Mouse (Mus musculus) embryonic facial prominence, embryonic 15.5 days (tissue): ENCODE results near the gene Pi4k2a. TPM values are rescaled to one million over a fixed set of nuclear protein-coding genes. Genes with fewer than 3 reads are reported as not detected.

Experiments used
- ATAC-seq: fragments of 200-750 bp; cut with Nextera tagmentation; 2 replicates; pipeline ENCODE4 v1.8.0; 2017; ENCODE audit warnings: low read depth, moderate TSS enrichment; ENCODE audit not compliant: insufficient number of reproducible peaks, low FRiP score, low TSS enrichment
- H3K27ac ChIP-seq: fragments of 300-500 bp; sonication (generic); replicated peaks from 2 replicates; pipeline ENCODE4 v1.5.1; 2015; ENCODE audit warnings: mild to moderate bottlenecking, inconsistent platforms
- H3K27me3 ChIP-seq: fragments of 300-500 bp; sonication (generic); 2 replicates; pipeline ENCODE4 v1.6.1; 2015; ENCODE audit warnings: inconsistent platforms
- H3K36me3 ChIP-seq: fragments of 300-500 bp; sonication (generic); 2 replicates; pipeline ENCODE4 v1.6.1; 2015; ENCODE audit warnings: mild to moderate bottlenecking, inconsistent platforms
- H3K4me1 ChIP-seq: fragments of 300-500 bp; sonication (generic); 2 replicates; pipeline ENCODE4 v1.6.1; 2015; ENCODE audit warnings: inconsistent platforms
- H3K4me2 ChIP-seq: fragments of 300-500 bp; sonication (generic); replicated peaks from 2 replicates; pipeline ENCODE4 v1.6.1; 2015; ENCODE audit warnings: mild to moderate bottlenecking, inconsistent platforms
- H3K4me3 ChIP-seq: fragments of 300-500 bp; sonication (generic); replicated peaks from 2 replicates; pipeline ENCODE4 v1.5.1; 2015; ENCODE audit warnings: mild to moderate bottlenecking, inconsistent platforms
- H3K9ac ChIP-seq: fragments of 300-500 bp; sonication (generic); 2 replicates; pipeline ENCODE4 v1.6.1; 2015; ENCODE audit warnings: inconsistent platforms
- H3K9me3 ChIP-seq: fragments of 300-500 bp; sonication (generic); replicated peaks from 2 replicates; pipeline ENCODE4 v1.6.1; 2016; ENCODE audit warnings: inconsistent platforms
- WGBS: fragments of 180-500 bp; shearing (Covaris S2); methylation state at CpG from one replicate; pipeline ENCODE4 v1.1.7; 2015; 5-methylcytosine and 5-hydroxymethylcytosine counted together
- polyA plus RNA-seq: library from polyadenylated mRNA; unstranded; fragments of >200 nt; fragmentation: Nextera tagmentation; extraction: Ambion mirVana; gene quantifications from 2 replicates; pipeline ENCODE4 v1.2.1, GENCODE M21; 2015

The Pi4k2a gene
- polyA plus RNA-seq, 1 experiment from 2014 or later, result 28.0 TPM

DNA sequence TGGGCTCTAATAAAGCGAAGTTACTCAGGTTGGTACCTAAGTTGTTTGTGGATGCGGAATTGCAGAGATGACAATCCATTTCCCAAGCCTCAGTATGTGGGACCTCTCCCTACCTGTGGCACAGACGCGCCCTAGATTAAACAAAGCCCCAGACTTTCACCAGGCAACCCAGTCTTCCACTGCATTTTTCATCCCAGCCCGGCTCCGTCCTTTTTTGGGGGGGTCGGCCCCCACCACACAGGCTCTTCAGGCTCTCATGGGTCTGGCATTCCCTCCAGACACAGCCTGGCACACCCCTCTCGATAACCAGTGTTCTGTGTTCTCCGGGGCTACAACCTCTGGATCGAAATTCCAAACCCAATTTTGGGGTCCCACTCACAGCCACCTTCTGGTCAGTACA lies 4.6 kb upstream of the Pi4k2a start:
- Histone ChIP-seq H3K4me2 (peak overlapping the region; percentile 90), H3K27me3 (no peaks in the 10 kb centered on the region), H3K9me3 (no peaks in the 10 kb centered on the region), H3K36me3 (no peaks in the 10 kb centered on the region), H3K4me1 (peaks cover 12% of the 10 kb centered on the region), H3K27ac (no peak overlapping the region), H3K9ac (peak overlapping the region; percentile 51), H3K4me3 (peak overlapping the region; percentile 74)
- no peak for ATAC-seq
- 5% methylated on average over 10 of the region's 10 CpGs for WGBS

- Histone ChIP-seq H3K4me1 (peaks cover 15% of the 10 kb centered on the region), H3K27ac (no peak within 1 kb of the TSS), H3K9me3 (no peaks in the 10 kb centered on the region), H3K9ac (peak within 1 kb of the TSS; percentile 51), H3K36me3 (no peaks in the 10 kb centered on the region), H3K4me2 (peak within 1 kb of the TSS; percentile 90), H3K4me3 (peak within 1 kb of the TSS; percentile 74), H3K27me3 (no peaks in the 10 kb centered on the region)
- ATAC-seq, result peak; percentile 77
- 0% methylated on average over 21 of the region's 21 CpGs for WGBS
These were observed 4.1 kb upstream of the Pi4k2a start, which contains the start of gene Morn4 for GRCm38 (mm10) chr19:42086166-42086565. TSS of gene Morn4 (minus strand) at chr19:42086357.

- 18% methylated on average over 14 of the region's 14 CpGs for WGBS
- H3K4me1 ChIP-seq, result peaks cover 25% of the 10 kb centered on the region
- H3K27me3 ChIP-seq, result no peaks in the 10 kb centered on the region
- peak overlapping the region; percentile 96 for H3K4me3 ChIP-seq
- no peak overlapping the region for H3K9ac ChIP-seq
- ATAC-seq, result no peak
- no peaks in the 10 kb centered on the region for H3K9me3 ChIP-seq
- H3K4me2 ChIP-seq, result peak overlapping the region; percentile 67
- 0 out of 2 replicates have a peak, but pooled peaks cover 10% of the 10 kb centered on the region for H3K36me3 ChIP-seq
- peak overlapping the region; percentile 92 for H3K27ac ChIP-seq
These were observed 1.0 kb upstream of the Pi4k2a start for GRCm38 (mm10) chr19:42089103-42089747.

- H3K4me2 ChIP-seq, result peak overlapping the region; percentile 67
- peak overlapping the region; percentile 93 for H3K9ac ChIP-seq
- peaks cover 21% of the 10 kb centered on the region; the same call in 1 of the 2 replicates for H3K36me3 ChIP-seq
- H3K4me1 ChIP-seq, result peaks cover 22% of the 10 kb centered on the region
- WGBS, result under 1% methylated on average over 51 of the region's 52 CpGs
- no peaks in the 10 kb centered on the region for H3K27me3 ChIP-seq
- peak overlapping the region; percentile 96 for H3K4me3 ChIP-seq
- H3K9me3 ChIP-seq, result no peaks in the 10 kb centered on the region
- H3K27ac ChIP-seq, result peak overlapping the region; percentile 92
- ATAC-seq, result peak; percentile 71
These were observed 419 bp downstream of the Pi4k2a start for GRCm38 (mm10) chr19:42090637-42091141.

DNA sequence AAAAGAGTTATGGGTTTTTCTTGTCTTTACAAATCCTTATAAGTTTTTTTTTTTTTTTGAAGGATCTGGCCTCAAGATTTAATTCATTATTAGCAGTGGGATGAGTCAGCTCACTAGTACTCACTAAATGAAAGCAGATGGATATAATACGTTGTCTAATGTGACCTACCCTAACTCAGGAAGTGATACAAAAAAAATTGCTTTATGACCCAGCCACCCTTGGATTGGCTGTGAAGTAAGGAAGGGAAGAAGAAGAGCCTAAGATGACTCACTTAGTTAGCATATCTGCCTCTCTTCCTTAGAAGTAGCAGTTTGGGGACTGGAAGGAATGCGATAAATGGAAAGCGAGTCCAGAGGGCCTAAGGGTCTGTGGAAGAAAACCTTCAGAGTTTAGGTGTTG lies 9.1 kb downstream of the Pi4k2a start:
- ATAC-seq, result no peak
- H3K27me3 ChIP-seq, result no peaks in the 10 kb centered on the region
- H3K27ac ChIP-seq, result no peak overlapping the region
- H3K4me1 ChIP-seq, result no peaks in the 10 kb centered on the region
- 71% methylated on average over 3 of the region's 3 CpGs for WGBS
- H3K9me3 ChIP-seq, result no peaks in the 10 kb centered on the region
- H3K9ac ChIP-seq, result no peak overlapping the region
- no peak overlapping the region for H3K4me3 ChIP-seq
- no peak overlapping the region for H3K4me2 ChIP-seq
- peaks cover 40% of the 10 kb centered on the region for H3K36me3 ChIP-seq

DNA sequence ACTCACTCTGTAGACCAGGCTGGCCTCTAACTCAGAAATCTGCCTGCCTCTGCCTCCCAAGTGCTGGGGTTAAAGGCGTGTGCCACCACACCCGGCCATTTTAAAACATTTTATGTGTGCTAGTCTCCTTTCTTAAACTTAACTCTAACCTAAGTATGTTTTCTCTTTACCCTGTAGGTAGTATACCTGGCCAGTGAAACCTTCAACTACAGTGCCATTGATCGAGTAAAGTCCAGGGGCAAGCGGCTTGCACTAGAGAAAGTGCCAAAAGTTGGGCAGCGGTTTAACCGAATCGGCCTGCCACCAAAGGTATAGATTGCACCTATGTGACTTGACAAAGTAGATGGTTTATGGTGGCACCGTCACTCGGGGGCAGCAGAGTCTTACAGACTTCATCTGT lies 14.4 kb downstream of the Pi4k2a start:
- H3K4me1 ChIP-seq, result no peaks in the 10 kb centered on the region
- peaks cover 46% of the 10 kb centered on the region for H3K36me3 ChIP-seq
- no peak overlapping the region for H3K9ac ChIP-seq
- WGBS, result 94% methylated on average over 9 of the region's 9 CpGs
- ATAC-seq, result no peak
- no peaks in the 10 kb centered on the region for H3K9me3 ChIP-seq
- H3K27me3 ChIP-seq, result no peaks in the 10 kb centered on the region
- no peak overlapping the region for H3K4me2 ChIP-seq
- H3K4me3 ChIP-seq, result no peak overlapping the region
- H3K27ac ChIP-seq, result no peak overlapping the region

- no peak for ATAC-seq
- H3K36me3 ChIP-seq, result peaks cover 67% of the 10 kb centered on the region
- no peak overlapping the region for H3K4me2 ChIP-seq
- no peaks in the 10 kb centered on the region for H3K9me3 ChIP-seq
- no peaks in the 10 kb centered on the region for H3K27me3 ChIP-seq
- 0 out of 2 replicates have a peak, but pooled peaks cover 3% of the 10 kb centered on the region for H3K4me1 ChIP-seq
- H3K4me3 ChIP-seq, result no peak overlapping the region
- no peak overlapping the region for H3K9ac ChIP-seq
- 79% methylated on average over 4 of the region's 4 CpGs for WGBS
- H3K27ac ChIP-seq, result no peak overlapping the region
These were observed 25.6 kb downstream of the Pi4k2a start for GRCm38 (mm10) chr19:42115783-42116335.

GRCm38 (mm10) chr19:42118142-42118541 lies 27.9 kb downstream of the Pi4k2a start:
- H3K9ac ChIP-seq, result no peak overlapping the region
- H3K4me2 ChIP-seq, result no peak overlapping the region
- WGBS, result 93% methylated on average over 9 of the region's 9 CpGs
- H3K4me1 ChIP-seq, result 0 out of 2 replicates have a peak, but pooled peaks cover 3% of the 10 kb centered on the region
- ATAC-seq, result no peak
- peaks cover 86% of the 10 kb centered on the region for H3K36me3 ChIP-seq
- no peak overlapping the region for H3K4me3 ChIP-seq
- H3K27ac ChIP-seq, result no peak overlapping the region
- H3K27me3 ChIP-seq, result no peaks in the 10 kb centered on the region
- no peaks in the 10 kb centered on the region for H3K9me3 ChIP-seq

DNA sequence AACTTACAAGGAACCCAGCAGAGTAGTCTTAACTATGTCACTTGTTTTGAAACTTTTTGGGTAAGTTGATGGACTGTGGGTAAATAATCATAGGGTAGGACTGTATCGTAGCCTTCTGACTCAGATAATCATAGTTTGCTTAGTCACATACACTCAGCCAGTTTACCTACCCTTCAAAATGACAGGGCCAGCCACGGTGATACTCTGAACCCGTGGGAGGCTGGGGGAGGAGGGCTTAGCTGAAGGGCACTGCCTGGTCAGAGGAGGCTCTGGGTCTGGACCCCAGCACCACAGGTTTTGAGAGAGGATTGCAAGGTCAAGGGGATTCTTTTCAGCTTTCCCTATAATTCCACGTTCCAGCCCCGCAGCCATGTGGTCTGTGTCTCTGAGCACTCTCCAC lies 28.3 kb downstream of the Pi4k2a start:
- no peak overlapping the region for H3K4me3 ChIP-seq
- no peak overlapping the region for H3K9ac ChIP-seq
- H3K27ac ChIP-seq, result no peak overlapping the region
- no peak for ATAC-seq
- no peaks in the 10 kb centered on the region for H3K9me3 ChIP-seq
- no peaks in the 10 kb centered on the region for H3K27me3 ChIP-seq
- H3K36me3 ChIP-seq, result peaks cover 87% of the 10 kb centered on the region
- H3K4me1 ChIP-seq, result 0 out of 2 replicates have a peak, but pooled peaks cover 3% of the 10 kb centered on the region
- H3K4me2 ChIP-seq, result no peak overlapping the region
- WGBS, result 86% methylated on average over 5 of the region's 5 CpGs

DNA sequence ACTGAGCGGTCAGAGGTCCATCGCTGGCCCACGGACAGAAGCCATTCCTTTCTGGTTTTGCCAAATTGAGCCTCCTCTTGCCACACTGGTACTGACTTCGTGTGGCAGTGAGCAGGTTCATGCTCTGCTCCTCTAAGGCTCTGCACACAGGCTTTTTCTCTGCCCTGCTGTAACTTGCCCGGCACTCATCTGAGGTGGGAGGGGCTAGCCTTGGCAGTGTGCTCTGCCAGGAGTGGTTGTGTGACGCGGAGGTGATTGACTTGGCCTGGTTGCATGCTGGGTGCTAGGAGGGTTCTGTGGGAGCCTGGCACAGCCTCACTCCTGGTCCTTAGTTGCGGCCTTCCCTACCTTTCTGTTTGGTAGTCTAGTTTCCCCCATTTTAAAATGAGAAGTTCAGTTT lies 30.2 kb downstream of the Pi4k2a start:
- Histone ChIP-seq H3K4me2 (no peak overlapping the region), H3K9ac (no peak overlapping the region), H3K27me3 (no peaks in the 10 kb centered on the region), H3K4me1 (0 out of 2 replicates have a peak, but pooled peaks cover 3% of the 10 kb centered on the region), H3K27ac (no peak overlapping the region), H3K4me3 (no peak overlapping the region), H3K36me3 (peaks cover 87% of the 10 kb centered on the region), H3K9me3 (no peaks in the 10 kb centered on the region)
- no peak; the same call in 1 of the 2 replicates for ATAC-seq
- WGBS, result 81% methylated on average over 8 of the region's 8 CpGs

DNA sequence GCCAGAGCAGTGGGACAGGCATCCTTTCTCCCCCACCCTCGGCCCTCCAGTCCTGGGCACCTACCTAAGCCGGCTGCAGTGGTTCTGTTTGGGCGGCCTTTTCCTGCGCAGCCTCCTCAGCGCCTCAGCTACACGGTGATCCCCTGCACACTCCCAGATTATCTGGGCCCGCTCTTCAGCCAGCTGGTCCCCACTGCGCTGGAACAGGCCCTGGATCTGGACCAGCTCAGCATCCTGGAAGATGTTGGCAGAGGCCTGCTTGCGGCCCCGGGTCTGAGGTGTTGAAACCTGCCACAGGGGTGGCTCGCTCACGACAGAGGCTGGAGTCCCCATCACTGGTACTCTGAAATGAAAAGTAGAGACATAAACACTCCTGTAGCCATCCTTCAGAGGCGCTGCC lies 34.4 kb downstream of the Pi4k2a start:
- Histone ChIP-seq H3K27ac (no peak overlapping the region), H3K36me3 (peaks cover 51% of the 10 kb centered on the region), H3K4me2 (no peak overlapping the region), H3K9ac (no peak overlapping the region), H3K27me3 (no peaks in the 10 kb centered on the region), H3K4me3 (no peak overlapping the region), H3K4me1 (peaks cover 30% of the 10 kb centered on the region), H3K9me3 (no peaks in the 10 kb centered on the region)
- 89% methylated on average over 13 of the region's 13 CpGs for WGBS
- ATAC-seq, result no peak
